Mouse (Mus musculus) limb, embryonic 12.5 days (tissue): ENCODE results near the gene Sec63. TPM values are rescaled to one million over a fixed set of nuclear protein-coding genes. Genes with fewer than 3 reads are reported as not detected.
A peak's percentile ranks its signal among the peaks of the same experiment; 100 is the strongest.

Experiments used
- ATAC-seq: fragments of 200-750 bp; cut with Nextera tagmentation; 2 replicates; pipeline ENCODE4 v1.8.0; 2017; ENCODE audit warnings: low read depth, moderate TSS enrichment; ENCODE audit not compliant: insufficient number of reproducible peaks, insufficient read depth, low FRiP score, low TSS enrichment
- H3K27ac ChIP-seq: fragments of 300-500 bp; sonication (generic); 2 replicates; pipeline ENCODE4 v1.5.1; 2016; ENCODE audit warnings: mild to moderate bottlenecking, moderate library complexity
- H3K27me3 ChIP-seq: fragments of 300-500 bp; sonication (generic); 2 replicates; pipeline ENCODE4 v1.6.1; 2016; ENCODE audit warnings: mild to moderate bottlenecking, moderate library complexity
- H3K36me3 ChIP-seq: fragments of 300-500 bp; sonication (generic); 2 replicates; pipeline ENCODE4 v1.6.1; 2016; ENCODE audit warnings: mild to moderate bottlenecking, moderate library complexity
- H3K4me1 ChIP-seq: fragments of 300-500 bp; sonication (generic); replicated peaks from 2 replicates; pipeline ENCODE4 v1.6.1; 2016
- H3K4me2 ChIP-seq: fragments of 300-500 bp; sonication (generic); 2 replicates; pipeline ENCODE4 v1.6.1; 2016; ENCODE audit warnings: mild to moderate bottlenecking, moderate library complexity
- H3K4me3 ChIP-seq: fragments of 300-500 bp; sonication (generic); replicated peaks from 2 replicates; pipeline ENCODE4 v1.5.1; 2016; ENCODE audit warnings: mild to moderate bottlenecking
- H3K9ac ChIP-seq: fragments of 300-500 bp; sonication (generic); replicated peaks from 2 replicates; pipeline ENCODE4 v1.6.1; 2016; ENCODE audit warnings: mild to moderate bottlenecking, moderate library complexity
- H3K9me3 ChIP-seq: fragments of 300-500 bp; sonication (generic); 2 replicates; pipeline ENCODE4 v1.6.1; 2016; ENCODE audit warnings: mild to moderate bottlenecking, moderate library complexity
- WGBS: fragments of 180-500 bp; shearing (Covaris S2); methylation state at CpG from one replicate; pipeline ENCODE4 v1.1.7; 2016; 5-methylcytosine and 5-hydroxymethylcytosine counted together
- polyA plus RNA-seq: library from polyadenylated mRNA; unstranded; fragments of >200 nt; fragmentation: Nextera tagmentation; extraction: Ambion mirVana; gene quantifications from 2 replicates; pipeline ENCODE4 v1.2.1, GENCODE M21; 2016

The Sec63 gene
- polyA plus RNA-seq, 1 experiment from 2014 or later = 28.6 TPM

- Histone ChIP-seq H3K36me3 (no peaks in the 10 kb centered on the region), H3K27me3 (no peaks in the 10 kb centered on the region), H3K9me3 (no peaks in the 10 kb centered on the region), H3K27ac (no peak overlapping the region), H3K4me1 (peaks cover 24% of the 10 kb centered on the region), H3K4me3 (no peak overlapping the region), H3K9ac (no peak overlapping the region), H3K4me2 (no peak overlapping the region)
- WGBS = 61% methylated on average over 8 of the region's 8 CpGs
- no peak for ATAC-seq
Observed at GRCm38 (mm10) chr10:42760329-42760728, 967 bp upstream of the Sec63 start.

GRCm38 (mm10) chr10:42761901-42762669, 789 bp downstream of the Sec63 start:
- no peaks in the 10 kb centered on the region for H3K9me3 ChIP-seq
- peak overlapping the region; percentile 96 for H3K27ac ChIP-seq
- H3K4me2 ChIP-seq = peak overlapping the region; percentile 78
- peak overlapping the region; percentile 98 for H3K9ac ChIP-seq
- H3K27me3 ChIP-seq = no peaks in the 10 kb centered on the region
- H3K36me3 ChIP-seq = no peaks in the 10 kb centered on the region
- under 1% methylated on average over 66 of the region's 66 CpGs for WGBS
- peaks cover 25% of the 10 kb centered on the region for H3K4me1 ChIP-seq
- peak; percentile 26; the same call in 1 of the 2 replicates for ATAC-seq
- peak overlapping the region; percentile 97 for H3K4me3 ChIP-seq

- Histone ChIP-seq H3K9me3 (no peaks in the 10 kb centered on the region), H3K27me3 (no peaks in the 10 kb centered on the region), H3K27ac (peak overlapping the region; percentile 96), H3K4me2 (peak overlapping the region; percentile 78), H3K4me3 (peak overlapping the region; percentile 97), H3K9ac (peak overlapping the region; percentile 98), H3K36me3 (no peaks in the 10 kb centered on the region), H3K4me1 (peaks cover 25% of the 10 kb centered on the region)
- no peak for ATAC-seq
- WGBS = 2% methylated on average over 6 of the region's 6 CpGs
Observed at GRCm38 (mm10) chr10:42762670-42763058, 1.4 kb downstream of the Sec63 start.

GRCm38 (mm10) chr10:42763246-42763645, 1.9 kb downstream of the Sec63 start:
- Histone ChIP-seq H3K9ac (0 out of 2 replicates have a peak overlapping the region, but pooled peaks have one; percentile 8), H3K9me3 (no peaks in the 10 kb centered on the region), H3K27ac (no peak overlapping the region), H3K4me1 (peaks cover 25% of the 10 kb centered on the region), H3K4me3 (peak overlapping the region; percentile 97), H3K36me3 (no peaks in the 10 kb centered on the region), H3K27me3 (no peaks in the 10 kb centered on the region), H3K4me2 (peak overlapping the region; percentile 78)
- no peak for ATAC-seq
- 56% methylated on average over 4 of the region's 4 CpGs for WGBS

- ATAC-seq = no peak
- Histone ChIP-seq H3K9me3 (no peaks in the 10 kb centered on the region), H3K4me1 (peaks cover 25% of the 10 kb centered on the region), H3K36me3 (no peaks in the 10 kb centered on the region), H3K9ac (no peak overlapping the region), H3K4me2 (no peak overlapping the region), H3K27me3 (no peaks in the 10 kb centered on the region), H3K4me3 (no peak overlapping the region), H3K27ac (no peak overlapping the region)
Observed at GRCm38 (mm10) chr10:42765344-42765743, 4.0 kb downstream of the Sec63 start.

- Histone ChIP-seq H3K36me3 (no peaks in the 10 kb centered on the region), H3K4me2 (no peak overlapping the region), H3K9ac (no peak overlapping the region), H3K4me1 (no peaks in the 10 kb centered on the region), H3K4me3 (no peak overlapping the region), H3K9me3 (no peaks in the 10 kb centered on the region), H3K27me3 (no peaks in the 10 kb centered on the region), H3K27ac (no peak overlapping the region)
- ATAC-seq = no peak
- WGBS = 94% methylated on average over 3 of the region's 3 CpGs
Observed at GRCm38 (mm10) chr10:42775450-42775849, 14.2 kb downstream of the Sec63 start.

GRCm38 (mm10) chr10:42780753-42781152, 19.5 kb downstream of the Sec63 start:
- H3K36me3 ChIP-seq = peaks cover 13% of the 10 kb centered on the region; the same call in 1 of the 2 replicates
- H3K4me2 ChIP-seq = no peak overlapping the region
- H3K9me3 ChIP-seq = no peaks in the 10 kb centered on the region
- H3K4me1 ChIP-seq = peaks cover 9% of the 10 kb centered on the region
- no peak for ATAC-seq
- 93% methylated on average over 2 of the region's 2 CpGs for WGBS
- H3K9ac ChIP-seq = no peak overlapping the region
- no peak overlapping the region for H3K27ac ChIP-seq
- no peaks in the 10 kb centered on the region for H3K27me3 ChIP-seq
- H3K4me3 ChIP-seq = no peak overlapping the region

GRCm38 (mm10) chr10:42781672-42782071, 20.4 kb downstream of the Sec63 start:
- Histone ChIP-seq H3K9me3 (no peaks in the 10 kb centered on the region), H3K4me1 (peaks cover 9% of the 10 kb centered on the region), H3K27ac (no peak overlapping the region), H3K4me2 (no peak overlapping the region), H3K4me3 (no peak overlapping the region), H3K36me3 (peaks cover 19% of the 10 kb centered on the region; the same call in 1 of the 2 replicates), H3K27me3 (no peaks in the 10 kb centered on the region), H3K9ac (no peak overlapping the region)
- ATAC-seq = no peak
- 64% methylated on average over 3 of the region's 3 CpGs for WGBS

GRCm38 (mm10) chr10:42800922-42801321, 39.6 kb downstream of the Sec63 start:
- Histone ChIP-seq H3K4me3 (no peak overlapping the region), H3K27ac (no peak overlapping the region), H3K36me3 (peaks cover 72% of the 10 kb centered on the region), H3K9ac (no peak overlapping the region), H3K4me1 (no peaks in the 10 kb centered on the region), H3K9me3 (no peaks in the 10 kb centered on the region), H3K4me2 (no peak overlapping the region), H3K27me3 (no peaks in the 10 kb centered on the region)
- no peak for ATAC-seq
- WGBS = 83% methylated on average over 3 of the region's 3 CpGs

GRCm38 (mm10) chr10:42825923-42826322, 64.6 kb downstream of the Sec63 start:
- Histone ChIP-seq H3K27ac (no peak overlapping the region), H3K4me1 (no peaks in the 10 kb centered on the region), H3K9ac (no peak overlapping the region), H3K36me3 (peaks cover 80% of the 10 kb centered on the region), H3K4me3 (no peak overlapping the region), H3K27me3 (no peaks in the 10 kb centered on the region), H3K4me2 (no peak overlapping the region), H3K9me3 (no peaks in the 10 kb centered on the region)
- 92% methylated on average over 6 of the region's 6 CpGs for WGBS
- ATAC-seq = no peak

- Histone ChIP-seq H3K27me3 (no peaks in the 10 kb centered on the region), H3K9me3 (no peaks in the 10 kb centered on the region), H3K4me3 (no peak overlapping the region), H3K36me3 (peaks cover 75% of the 10 kb centered on the region), H3K4me2 (no peak overlapping the region), H3K9ac (no peak overlapping the region), H3K4me1 (no peaks in the 10 kb centered on the region), H3K27ac (no peak overlapping the region)
- WGBS = 86% methylated on average over 5 of the region's 5 CpGs
- ATAC-seq = no peak
Observed at GRCm38 (mm10) chr10:42827155-42827554, 65.9 kb downstream of the Sec63 start.

- 83% methylated on average over 2 of the region's 2 CpGs for WGBS
- no peak for ATAC-seq
- Histone ChIP-seq H3K27me3 (no peaks in the 10 kb centered on the region), H3K4me1 (no peaks in the 10 kb centered on the region), H3K27ac (no peak overlapping the region), H3K4me3 (no peak overlapping the region), H3K9me3 (no peaks in the 10 kb centered on the region), H3K9ac (no peak overlapping the region), H3K36me3 (peaks cover 77% of the 10 kb centered on the region), H3K4me2 (no peak overlapping the region)
Observed at GRCm38 (mm10) chr10:42830007-42830406, 68.7 kb downstream of the Sec63 start.
